ENCODE assay signal across 18 mouse cellular contexts in the genomic region with DNA sequence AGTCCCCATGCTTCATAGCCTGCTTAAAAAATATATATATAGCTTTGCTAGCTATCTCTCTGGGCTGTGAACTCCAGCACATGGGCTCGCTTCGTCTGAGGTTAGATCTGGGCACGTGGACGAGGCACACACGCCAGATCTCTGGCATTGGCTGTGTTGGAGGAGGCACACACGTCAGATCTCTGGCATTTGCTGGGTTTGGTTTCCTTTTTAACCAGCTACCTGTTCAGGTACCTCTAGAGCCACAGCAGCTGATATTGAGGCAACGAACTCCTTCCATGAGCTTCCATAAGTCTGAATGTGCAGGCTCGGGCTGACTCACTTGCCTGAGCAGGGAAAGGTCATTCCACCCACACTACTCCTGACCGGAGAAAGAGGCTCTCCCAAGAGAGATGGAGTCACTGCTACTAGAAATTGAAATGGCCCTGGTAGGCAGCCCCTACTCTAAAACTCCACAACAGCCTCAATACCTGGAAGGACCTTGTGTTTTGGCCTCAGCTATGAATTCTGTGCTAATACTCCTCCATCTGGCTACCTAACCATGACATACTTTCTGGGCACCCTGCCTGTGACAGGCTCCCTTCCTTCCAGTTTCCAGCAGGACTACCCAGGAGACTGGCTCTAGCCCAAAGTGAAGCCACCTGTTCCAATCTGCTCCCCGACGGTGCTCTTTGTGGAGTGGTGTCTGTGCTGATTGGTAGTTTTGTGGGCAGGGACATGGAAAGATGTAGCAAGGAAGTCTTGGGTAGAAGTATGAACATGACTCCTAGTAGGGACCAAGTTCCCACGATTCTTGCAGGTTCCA. TPM values are rescaled to one million over a fixed set of nuclear protein-coding genes. Genes with fewer than 3 reads are reported as not detected.
A peak's percentile ranks its signal among the peaks of the same experiment; 100 is the strongest.
DNase-seq lines count a peak whose midpoint lies in the region; ATAC-seq lines count a peak whose summit lies in the region.
"Had no signal": no experiment of that assay in that cellular context is flagged by ENCODE, and none has a peak within 500 bp of the region (broad histone marks: within the 10 kb centered on the region; RNA-seq: fewer than 3 reads in every experiment).

No protein-coding gene starts in this region.

- no peaks in the 10 kb centered on the region for H3K36me3 ChIP-seq in kidney, embryonic 16.5 days (ENCODE audit: insufficient read depth, low read length)
- no peaks in the 10 kb centered on the region for H3K36me3 ChIP-seq in hindbrain, embryonic 10.5 days
- H3K36me3 ChIP-seq: heart, embryonic 13.5 days; hindbrain, embryonic 13.5 days; limb, embryonic 12.5 days; liver, embryonic 15.5 days; midbrain, embryonic 15.5 days had no signal

- no peaks in the 10 kb centered on the region for H3K9me3 ChIP-seq in kidney, embryonic 16.5 days (ENCODE audit: low read length)
- H3K9me3 ChIP-seq in hindbrain, embryonic 10.5 days, result no peaks in the 10 kb centered on the region
- H3K9me3 ChIP-seq: heart, embryonic 13.5 days; hindbrain, embryonic 13.5 days; limb, embryonic 12.5 days; liver, embryonic 15.5 days; midbrain, embryonic 15.5 days had no signal

- no peak for ATAC-seq in kidney, embryonic 16.5 days (ENCODE audit: low FRiP score, low TSS enrichment)
- ATAC-seq: midbrain, embryonic 15.5 days had no signal

- no peak overlapping the region for H3K4me3 ChIP-seq in kidney, embryonic 16.5 days (ENCODE audit: low read length)
- no peak overlapping the region for H3K4me3 ChIP-seq in hindbrain, embryonic 10.5 days
- H3K4me3 ChIP-seq: heart, embryonic 13.5 days; hindbrain, embryonic 13.5 days; limb, embryonic 12.5 days; liver, embryonic 15.5 days; midbrain, embryonic 15.5 days had no signal

- H3K27me3 ChIP-seq in kidney, embryonic 16.5 days (ENCODE audit: insufficient read depth, low read length), result 0 out of 2 replicates have a peak, but pooled peaks cover 2% of the 10 kb centered on the region
- peaks cover 33% of the 10 kb centered on the region for H3K27me3 ChIP-seq in hindbrain, embryonic 10.5 days (ENCODE audit: insufficient read depth, poor library complexity, severe bottlenecking)

- 77% methylated on average over 12 of the region's 12 CpGs for WGBS in kidney, embryonic 16.5 days
- WGBS in hindbrain, embryonic 10.5 days, result 84% methylated on average over 12 of the region's 12 CpGs

- H3K27ac ChIP-seq in kidney, embryonic 16.5 days (ENCODE audit: low read length), result no peak overlapping the region
- H3K27ac ChIP-seq in hindbrain, embryonic 10.5 days, result no peak overlapping the region
- H3K27ac ChIP-seq: heart, embryonic 13.5 days; hindbrain, embryonic 13.5 days; limb, embryonic 12.5 days; liver, embryonic 15.5 days; midbrain, embryonic 15.5 days had no signal

- intact Hi-C loops in heart, postnatal 36 days (cut with DNase I), result no loop called here

- no peak overlapping the region for H3K9ac ChIP-seq in kidney, embryonic 16.5 days (replicated peaks; ENCODE audit: low read length)
- H3K9ac ChIP-seq: heart, embryonic 13.5 days; hindbrain, embryonic 13.5 days; limb, embryonic 12.5 days; liver, embryonic 15.5 days; midbrain, embryonic 15.5 days had no signal

- H3K4me2 ChIP-seq in kidney, embryonic 16.5 days (replicated peaks; ENCODE audit: low read depth, low read length), result no peak overlapping the region
- H3K4me2 ChIP-seq: heart, embryonic 13.5 days; hindbrain, embryonic 13.5 days; limb, embryonic 12.5 days; liver, embryonic 15.5 days; midbrain, embryonic 15.5 days had no signal

- DNase-seq in adrenal gland, postnatal 14 days, result peak; percentile 22
- DNase-seq in adrenal gland, postnatal 36 days, result no peak
- DNase-seq in right cerebral cortex, postnatal 25 days, result peak; percentile 48
- no peak for DNase-seq in right cerebral cortex, adult 18-20 months
- peak; percentile 96 to 97 for DNase-seq in cerebellum, postnatal 25 days
- no peak for DNase-seq in heart, postnatal 36 days
- no peak for DNase-seq in hindbrain, embryonic 10.5 days (ENCODE audit: low spot score)
- DNase-seq: embryo, embryonic 11 days; gastrocnemius, postnatal 10 days; kidney, adult 18-20 months; spleen, adult 18-20 months; thymus, postnatal 4 days had no signal

- H3K4me1 ChIP-seq in kidney, embryonic 16.5 days (ENCODE audit: insufficient read depth, low read length), result peaks cover 9% of the 10 kb centered on the region
- H3K4me1 ChIP-seq in hindbrain, embryonic 10.5 days (replicated peaks), result peaks cover 21% of the 10 kb centered on the region

RNA-seq across cellular contexts. Expression of a gene that starts 3.4 kb away (rescaled TPM):
- total RNA-seq in adrenal gland, postnatal 14 days (2021), result 34.8 and 45.9 TPM in 2 replicates
- 10 to 100 TPM; 31.3 to 59.8 TPM for total RNA-seq in adrenal gland, postnatal 36 days (2021)
- 2.5 and 2.8 TPM in 2 replicates for polyA plus RNA-seq in kidney, embryonic 16.5 days (2015; fragmentation: Nextera tagmentation; extraction: Ambion mirVana)
- total RNA-seq in heart, postnatal 36 days (2021), result 1 to 10 TPM; 1.2 to 1.6 TPM
- polyA plus RNA-seq in hindbrain, embryonic 10.5 days (2016; fragmentation: Nextera tagmentation; extraction: Ambion mirVana), result 0.72 and 1.8 TPM in 2 replicates

RNA-seq across cellular contexts. Expression of a gene that starts 13.8 kb away (rescaled TPM):
- total RNA-seq in adrenal gland, postnatal 14 days (2021), result 94.3 and 97.0 TPM in 2 replicates
- 100 to 1,000 TPM in 1 of 2 experiments, 10 to 100 TPM in 1; 98.1 to 123 TPM for total RNA-seq in adrenal gland, postnatal 36 days (2021)
- 144 and 159 TPM in 2 replicates for polyA plus RNA-seq in kidney, embryonic 16.5 days (2015; fragmentation: Nextera tagmentation; extraction: Ambion mirVana)
- 10 to 100 TPM; 43.5 to 45.6 TPM for total RNA-seq in heart, postnatal 36 days (2021)
- polyA plus RNA-seq in hindbrain, embryonic 10.5 days (2016; fragmentation: Nextera tagmentation; extraction: Ambion mirVana), result 162 and 175 TPM in 2 replicates

RNA-seq across cellular contexts. Expression of a gene that starts 21.8 kb away (rescaled TPM):
- total RNA-seq in adrenal gland, postnatal 14 days (2021), result 38.5 and 41.6 TPM in 2 replicates
- 10 to 100 TPM; 43.6 to 48.9 TPM for total RNA-seq in adrenal gland, postnatal 36 days (2021)
- 31.9 and 34.1 TPM in 2 replicates for polyA plus RNA-seq in kidney, embryonic 16.5 days (2015; fragmentation: Nextera tagmentation; extraction: Ambion mirVana)
- 10 to 100 TPM; 25.3 to 29.9 TPM for total RNA-seq in heart, postnatal 36 days (2021)
- 19.5 and 21.8 TPM in 2 replicates for polyA plus RNA-seq in hindbrain, embryonic 10.5 days (2016; fragmentation: Nextera tagmentation; extraction: Ambion mirVana)

RNA-seq across cellular contexts. Expression of a gene that starts 37.6 kb away (rescaled TPM):
- total RNA-seq in adrenal gland, postnatal 14 days (2021), result 10.0 and 11.5 TPM in 2 replicates
- total RNA-seq in adrenal gland, postnatal 36 days (2021), result 1 to 10 TPM; 5.5 to 8.9 TPM
- 70.4 and 71.7 TPM in 2 replicates for polyA plus RNA-seq in kidney, embryonic 16.5 days (2015; fragmentation: Nextera tagmentation; extraction: Ambion mirVana)
- total RNA-seq in heart, postnatal 36 days (2021), result 10 to 100 TPM in 1 of 2 experiments, 1 to 10 TPM in 1; 9.3 to 10.5 TPM
- 4.2 and 4.4 TPM in 2 replicates for polyA plus RNA-seq in hindbrain, embryonic 10.5 days (2016; fragmentation: Nextera tagmentation; extraction: Ambion mirVana)

RNA-seq across cellular contexts. Expression of a gene that starts 43.8 kb away (rescaled TPM):
- 0.79 and 1.2 TPM in 2 replicates for total RNA-seq in adrenal gland, postnatal 14 days (2021)
- total RNA-seq in adrenal gland, postnatal 36 days (2021), result under 1 TPM; 0.70 to 0.72 TPM
- 0.45 and 0.53 TPM in 2 replicates for polyA plus RNA-seq in kidney, embryonic 16.5 days (2015; fragmentation: Nextera tagmentation; extraction: Ambion mirVana)
- total RNA-seq in heart, postnatal 36 days (2021), result under 1 TPM; 0.19 to 0.42 TPM
- polyA plus RNA-seq in hindbrain, embryonic 10.5 days (2016; fragmentation: Nextera tagmentation; extraction: Ambion mirVana), result 0.85 and 1.6 TPM in 2 replicates

Comparison
In these comparisons a context has a peak if more than half of its experiments do, and no peak if none do; other contexts are left out.
1. DNase-seq: peak in adrenal gland, postnatal 14 days (single experiment), right cerebral cortex, postnatal 25 days (single experiment) and cerebellum, postnatal 25 days (2 of 2); none in adrenal gland, postnatal 36 days (0 of 2), right cerebral cortex, adult 18-20 months (single experiment), heart, postnatal 36 days (0 of 2) and hindbrain, embryonic 10.5 days (single experiment).
2. RNA of a gene that starts 3.4 kb away (total RNA-seq): 31.3 to 59.8 TPM in adrenal gland, postnatal 36 days and 34.8 to 45.9 TPM in adrenal gland, postnatal 14 days; 1.2 to 1.6 TPM in heart, postnatal 36 days; every median in the first group is over 10 times any median in the second.